Mouse (Mus musculus): ENCODE data around the gene Rassf2.
A peak's percentile ranks its signal among the peaks of the same experiment; 100 is the strongest.

Rassf2 gene

DNA sequence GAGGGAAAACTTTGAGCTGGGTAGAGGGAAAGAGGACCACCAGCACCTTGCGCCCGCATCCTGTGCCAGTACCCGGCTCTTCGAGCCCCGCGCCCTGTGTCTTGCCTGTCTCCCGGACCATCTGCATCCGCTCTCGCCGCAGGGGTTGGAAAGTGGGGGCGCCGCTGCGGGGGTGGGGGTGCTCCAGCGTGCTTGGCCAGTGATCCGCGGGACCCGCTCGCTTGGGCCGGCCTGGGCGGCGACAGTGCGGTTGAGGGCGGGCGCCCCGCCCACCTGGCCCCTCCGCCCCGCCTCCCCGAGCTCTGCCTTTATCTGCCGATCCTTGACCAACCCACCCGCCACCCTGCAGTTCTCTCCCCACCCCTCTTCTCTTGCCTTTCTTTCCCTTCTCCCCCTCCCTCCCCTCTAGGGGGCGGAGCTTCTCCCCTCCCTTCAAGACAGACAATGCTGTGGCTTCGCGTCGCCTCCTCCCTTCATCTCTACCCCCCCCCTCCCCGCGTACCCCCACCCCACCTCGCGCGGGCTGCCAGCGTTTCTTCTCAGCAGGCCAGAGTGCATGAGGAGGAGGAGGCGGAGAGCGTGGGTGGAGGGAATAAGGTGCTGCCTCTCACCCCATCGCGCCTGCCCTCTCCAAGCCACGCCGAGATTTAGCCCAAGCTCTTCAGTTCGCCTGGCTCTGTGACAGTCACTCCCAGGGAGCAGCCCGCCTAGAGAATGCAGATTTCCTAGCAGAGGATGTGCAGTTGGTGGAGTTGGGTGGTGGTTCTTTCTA, at the start of gene Rassf2:
Rassf2 (minus strand) TSS at position 613 of the 772 bp plus-strand sequence.
- peak; percentile 75 to 80 for DNase-seq (ENCODE audit: low spot score in 2 of 2)

DNA sequence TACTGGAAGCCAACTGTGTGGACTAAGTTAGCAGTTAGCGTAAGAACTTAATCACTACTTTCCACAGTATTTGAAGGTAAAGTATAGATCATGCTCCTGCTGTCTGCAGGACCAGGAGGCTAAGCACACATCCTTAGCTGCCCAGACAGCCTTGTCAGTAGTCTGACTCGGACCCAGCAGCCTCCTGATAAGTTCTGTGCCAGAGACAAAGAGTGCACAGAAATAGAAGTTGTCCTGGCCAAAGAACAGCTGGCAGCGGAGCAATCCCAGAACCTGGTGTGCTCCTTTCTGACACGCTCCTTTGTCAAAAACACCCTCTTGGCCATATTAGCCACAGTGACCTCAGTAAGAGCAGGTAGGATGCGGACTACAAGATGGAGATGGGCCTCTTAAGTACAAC, 49.1 kb upstream of the Rassf2 start:
- no peak for DNase-seq (ENCODE audit: low spot score in 2 of 2)

DNA sequence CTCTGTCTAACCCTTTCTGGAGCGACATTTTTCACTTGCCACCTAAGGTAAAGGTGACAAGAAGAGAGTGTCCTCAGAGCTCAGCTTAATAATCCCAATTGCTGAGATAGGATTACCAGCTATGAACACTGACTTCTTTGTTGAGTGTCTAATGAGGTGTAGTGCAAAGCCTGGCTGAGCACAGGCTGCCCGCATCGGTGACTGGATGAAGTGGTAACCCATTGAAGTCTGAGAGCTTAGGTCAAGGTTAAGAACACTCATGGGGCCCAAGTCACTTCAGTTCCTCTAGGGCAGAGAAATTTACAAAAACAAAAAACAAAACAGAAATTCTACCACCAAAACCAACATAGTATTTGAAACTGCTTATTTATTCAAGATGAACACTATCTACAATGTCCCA, 43.0 kb upstream of the Rassf2 start:
- no peak for DNase-seq (ENCODE audit: low spot score in 2 of 2)

DNA sequence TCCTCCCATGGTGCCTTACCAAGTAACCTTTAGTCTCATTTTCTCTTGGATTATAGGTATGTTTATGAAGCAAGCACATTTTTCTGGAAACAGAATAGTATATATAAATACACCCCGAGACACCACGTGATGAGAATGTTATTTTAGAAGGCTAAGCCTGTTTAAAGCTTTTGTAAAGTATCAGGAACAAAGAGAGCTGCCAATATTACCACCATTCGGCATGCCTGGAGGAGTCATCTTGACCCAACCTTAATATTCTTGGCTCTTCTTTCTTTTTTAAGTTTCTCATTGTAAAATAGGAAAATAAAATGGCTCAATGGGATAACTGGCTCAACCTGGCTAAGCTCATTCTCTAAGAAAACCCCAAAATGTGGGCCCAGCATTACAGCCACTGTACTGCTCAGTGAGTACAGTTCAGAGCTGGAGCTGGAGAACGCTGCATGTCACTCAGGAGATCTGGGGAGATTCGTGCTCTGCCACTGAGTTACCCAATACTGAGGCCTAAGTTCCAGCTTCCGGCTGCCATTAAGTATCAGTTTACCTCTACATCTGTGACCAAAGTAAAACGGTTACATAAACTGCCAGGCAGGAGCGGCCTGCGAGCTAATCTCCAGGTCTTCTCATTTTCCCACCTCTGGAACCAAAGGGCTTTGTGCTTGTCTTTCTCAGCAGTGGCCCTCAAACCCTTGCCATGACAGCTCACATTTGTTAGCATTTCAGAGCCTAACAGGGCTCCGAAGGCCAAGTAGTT, 40.1 kb upstream of the Rassf2 start:
- no peak for DNase-seq (ENCODE audit: low spot score in 2 of 2)

GRCm38 (mm10) chr2:132064185-132064831, 34.2 kb upstream of the Rassf2 start:
- DNase-seq (ENCODE audit: low spot score in 2 of 2): no peak

- no peak for DNase-seq (ENCODE audit: low spot score in 2 of 2)
Observed at GRCm38 (mm10) chr2:132063776-132064175, 33.7 kb upstream of the Rassf2 start.

GRCm38 (mm10) chr2:132061884-132062283, 31.8 kb upstream of the Rassf2 start:
- no peak for DNase-seq (ENCODE audit: low spot score in 2 of 2)

GRCm38 (mm10) chr2:132059919-132060318, 29.9 kb upstream of the Rassf2 start:
- no peak for DNase-seq (ENCODE audit: low spot score in 2 of 2)

DNA sequence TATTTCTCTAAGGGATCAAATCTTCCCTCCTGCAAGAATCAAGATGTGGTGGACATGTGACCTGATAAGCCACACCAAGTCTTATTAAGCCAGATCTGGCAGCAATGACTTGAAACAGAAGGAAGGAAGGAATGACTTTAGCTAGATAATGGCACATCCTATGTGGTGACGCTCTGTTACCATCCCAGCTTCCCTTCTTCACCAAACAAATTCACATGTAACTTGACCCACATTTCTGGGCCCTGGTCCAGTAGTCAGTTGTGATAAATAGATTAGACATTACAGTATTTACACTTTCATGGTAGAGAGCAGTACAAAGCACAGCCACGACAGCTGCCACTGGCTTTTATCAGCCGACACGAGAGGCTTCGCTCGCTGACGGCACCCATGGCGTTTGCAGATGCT, 25.3 kb upstream of the Rassf2 start:
- no peak for DNase-seq (ENCODE audit: low spot score in 2 of 2)

DNA sequence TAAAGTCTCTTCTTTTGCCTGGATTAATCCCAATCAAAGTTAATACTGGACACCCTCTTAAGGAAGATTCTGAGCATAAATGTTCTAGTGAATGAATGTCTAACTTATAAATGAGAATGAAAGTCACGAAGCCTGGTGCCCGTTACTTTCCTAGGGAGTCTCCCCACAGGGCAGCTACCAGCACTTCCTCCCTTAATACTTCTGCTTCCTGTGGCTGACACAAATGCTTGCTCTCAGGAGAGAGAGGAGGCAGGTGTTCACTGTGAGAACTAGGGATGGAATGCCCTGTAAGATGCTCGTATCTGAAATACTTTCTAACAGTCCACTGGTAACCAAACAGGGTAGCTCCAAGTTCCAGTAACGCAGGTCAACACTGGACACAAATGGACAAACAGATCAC, 23.8 kb upstream of the Rassf2 start:
- DNase-seq (ENCODE audit: low spot score in 2 of 2): no peak

DNA sequence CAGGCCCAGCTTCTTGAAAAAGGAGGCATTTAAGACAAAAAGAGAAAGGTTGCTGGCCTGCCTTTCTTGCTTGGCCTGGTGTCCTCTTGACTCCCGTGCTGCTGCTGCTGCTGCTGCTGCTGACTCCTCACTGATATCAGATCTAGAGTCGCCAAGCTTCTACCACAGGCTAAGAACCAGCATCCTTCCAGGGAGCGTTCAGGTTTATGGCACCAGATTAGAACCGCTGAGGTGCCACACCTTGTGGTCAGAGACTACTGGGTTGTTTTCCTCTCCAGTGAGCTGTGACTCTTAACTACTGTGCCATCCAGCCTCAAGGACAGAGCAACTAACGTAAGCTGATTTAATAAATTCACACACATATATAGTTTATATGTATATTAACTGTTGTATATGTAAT, 21.7 kb upstream of the Rassf2 start:
- DNase-seq (ENCODE audit: low spot score in 2 of 2): no peak

DNA sequence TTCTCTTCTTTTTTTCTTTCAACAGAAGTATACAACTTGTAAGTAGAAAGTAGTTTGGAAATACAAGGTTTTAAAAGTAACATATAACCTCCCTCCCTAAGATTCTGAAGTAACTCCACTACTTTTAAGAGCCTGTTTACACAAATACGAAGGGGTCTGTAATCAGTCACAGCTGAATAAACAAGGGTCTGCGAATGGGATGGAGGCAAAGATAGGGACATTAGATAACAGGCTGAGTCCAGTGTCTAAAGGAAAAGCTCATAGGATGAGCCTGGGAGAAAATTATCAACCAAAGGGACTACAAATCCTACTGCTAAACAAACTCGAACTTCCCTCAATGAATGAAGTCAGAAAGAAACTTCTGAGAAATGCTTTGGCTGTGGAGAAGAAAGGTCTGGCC, 19.9 kb upstream of the Rassf2 start:
- DNase-seq (ENCODE audit: low spot score in 2 of 2): no peak

DNA sequence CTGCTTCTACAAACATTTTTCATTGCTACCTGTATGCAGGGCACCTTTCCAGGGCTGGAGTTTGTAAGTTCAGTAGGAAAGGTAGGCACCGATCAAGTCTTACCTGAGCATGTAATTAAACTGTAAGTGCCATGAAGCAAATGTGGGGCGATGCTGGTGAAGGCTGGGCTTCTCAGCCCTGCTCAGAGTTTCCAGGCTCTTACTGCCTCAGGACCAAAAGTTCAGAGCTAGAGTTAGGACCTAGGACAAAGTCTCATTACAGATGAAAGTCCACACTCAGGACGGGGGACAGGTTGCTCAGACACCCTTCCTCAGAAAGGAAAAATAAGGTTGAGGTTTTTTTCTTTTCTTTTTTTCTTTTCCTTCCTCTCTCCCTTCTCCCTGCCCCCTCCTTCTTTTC, 19.4 kb upstream of the Rassf2 start:
- no peak for DNase-seq (ENCODE audit: low spot score in 2 of 2)

- no peak for DNase-seq (ENCODE audit: low spot score in 2 of 2)
Observed at GRCm38 (mm10) chr2:132048143-132048772, 18.2 kb upstream of the Rassf2 start.

DNA sequence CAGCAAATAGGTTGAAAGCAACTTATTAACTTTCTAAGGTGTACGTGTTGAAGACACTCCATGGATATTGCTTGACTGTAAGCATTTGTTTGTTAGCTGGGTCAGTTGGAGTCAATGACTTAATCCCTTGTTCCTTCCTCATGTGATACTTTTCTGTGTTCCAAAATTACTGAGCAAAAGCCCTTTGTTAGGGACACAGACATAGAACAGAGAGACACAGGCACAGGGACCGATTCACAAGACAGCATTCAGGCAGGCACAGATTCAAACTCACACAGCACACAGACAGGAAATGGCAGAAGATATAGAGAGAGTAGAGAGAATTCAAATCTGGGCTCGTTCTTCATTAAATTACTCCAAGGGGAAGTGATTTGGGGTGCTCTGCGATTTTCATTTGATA, 17.3 kb upstream of the Rassf2 start:
- no peak for DNase-seq (ENCODE audit: low spot score in 2 of 2)

GRCm38 (mm10) chr2:132046659-132047058, 16.6 kb upstream of the Rassf2 start:
- DNase-seq (ENCODE audit: low spot score in 2 of 2): no peak

GRCm38 (mm10) chr2:132044320-132045274, 14.5 kb upstream of the Rassf2 start:
- DNase-seq (ENCODE audit: low spot score in 2 of 2): no peak

DNA sequence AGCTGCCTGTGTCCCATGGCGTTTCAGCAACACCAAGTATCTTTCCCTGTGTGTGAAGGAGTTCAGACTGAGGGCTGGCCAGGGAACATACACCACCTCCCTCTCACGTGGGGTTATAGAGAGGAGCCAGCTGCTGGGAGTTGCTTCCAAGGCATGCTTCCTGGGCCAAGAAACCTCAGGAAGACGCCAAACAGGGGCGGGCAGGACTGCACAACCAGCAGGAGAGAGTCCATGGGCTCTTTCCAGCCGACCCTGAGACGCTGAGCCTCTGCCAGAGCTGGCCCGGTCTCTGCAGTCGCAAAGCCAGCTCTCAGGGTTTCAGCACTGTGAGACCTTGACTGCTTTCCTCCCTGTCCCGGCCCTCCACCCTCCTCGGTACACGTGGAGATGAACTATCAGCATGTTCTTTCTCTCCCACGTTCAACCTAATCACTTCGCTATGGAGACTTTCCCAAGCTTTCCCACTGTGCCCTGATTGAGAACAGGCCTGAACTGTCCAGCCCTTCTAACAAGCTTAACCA, 13.1 kb upstream of the Rassf2 start:
- DNase-seq (ENCODE audit: low spot score in 2 of 2): peak; percentile 49 to 77

DNA sequence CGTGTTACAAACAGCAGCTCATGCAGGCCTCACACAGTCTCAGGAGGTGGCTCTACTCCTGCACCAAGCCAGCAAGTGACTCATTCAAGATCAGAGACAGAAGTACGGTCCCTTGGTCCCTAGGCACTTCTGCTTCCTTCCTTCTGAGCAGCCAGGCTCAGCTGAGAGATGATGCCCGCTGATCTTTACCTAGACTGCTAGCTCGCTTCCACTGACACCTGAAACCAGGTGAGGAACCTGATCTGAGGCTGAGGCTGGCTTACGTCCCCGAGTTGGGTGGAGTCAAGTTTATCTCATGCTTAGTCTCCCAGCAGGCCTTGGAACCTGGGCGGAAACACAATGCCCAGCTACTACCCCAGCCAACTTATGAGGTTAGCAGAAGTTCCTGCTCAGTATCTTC, 9.8 kb upstream of the Rassf2 start:
- no peak for DNase-seq (ENCODE audit: low spot score in 2 of 2)

DNA sequence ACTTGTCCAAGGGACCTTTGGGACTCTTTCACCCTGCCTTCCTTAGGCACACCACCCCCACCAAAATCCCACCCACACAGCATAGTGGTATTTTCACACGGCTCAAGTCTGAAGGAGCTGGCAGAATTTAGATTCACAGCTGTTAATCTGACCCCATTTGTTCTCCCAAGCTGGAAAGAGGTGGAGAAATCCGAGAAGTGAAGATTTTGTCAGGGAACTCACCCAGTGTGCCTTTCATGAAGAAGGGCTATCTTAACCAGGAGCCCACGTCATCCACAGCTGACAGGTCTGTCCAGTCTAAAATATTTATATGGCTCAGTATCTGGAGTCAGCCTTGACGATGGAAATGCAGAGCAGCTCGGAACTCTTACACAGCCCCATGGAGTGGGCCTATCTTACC, 6.3 kb upstream of the Rassf2 start:
- DNase-seq (ENCODE audit: low spot score in 2 of 2): no peak

DNA sequence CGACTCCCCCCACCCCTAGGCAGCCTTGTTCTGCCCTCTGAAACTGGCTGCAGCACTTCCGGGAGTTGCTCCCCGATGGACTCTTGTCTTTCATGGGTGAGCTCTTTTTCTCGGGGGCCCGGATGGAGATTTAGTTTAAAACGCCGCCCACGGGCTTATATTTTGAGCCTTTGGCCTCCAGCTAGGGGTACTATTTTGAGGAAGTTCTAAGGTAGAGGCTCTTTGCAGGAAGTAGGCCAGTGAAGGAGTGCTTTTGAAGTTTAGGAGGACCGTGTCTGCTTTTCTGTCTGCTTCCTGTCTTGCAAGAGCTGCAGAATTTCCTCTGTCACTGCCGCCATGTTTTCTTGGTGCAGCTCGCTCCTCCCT, 5.4 kb upstream of the Rassf2 start:
- no peak for DNase-seq (ENCODE audit: low spot score in 2 of 2)
